9 mouse cellular contexts compared by ENCODE assay signal in the genomic region with DNA sequence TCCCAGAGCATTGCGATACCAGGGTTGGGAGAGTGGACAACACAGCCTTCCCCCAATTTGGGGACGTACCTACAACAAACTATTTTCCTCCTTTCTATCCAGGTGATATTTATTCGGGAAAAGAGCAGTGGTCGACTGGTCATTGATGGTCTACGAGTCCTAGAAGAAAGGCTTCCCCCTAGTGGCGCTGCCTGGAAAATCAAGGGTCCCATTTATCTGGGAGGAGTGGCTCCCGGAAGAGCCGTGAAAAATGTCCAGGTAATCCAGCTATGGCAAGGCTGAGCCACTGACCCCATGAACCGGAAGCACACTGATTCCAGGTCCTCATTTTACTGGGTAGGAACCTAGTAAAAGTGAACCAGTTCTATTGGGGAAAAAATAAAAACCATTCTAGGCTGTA. TPM values are rescaled to one million over a fixed set of nuclear protein-coding genes. Genes with fewer than 3 reads are reported as not detected.
DNase-seq lines count a peak whose midpoint lies in the region; ATAC-seq and TF ChIP-seq lines count a peak whose summit lies in the region.
"Had no signal": no experiment of that assay in that cellular context is flagged by ENCODE, and none has a peak within 500 bp of the region (broad histone marks: within the 10 kb centered on the region; RNA-seq: fewer than 3 reads in every experiment).

No protein-coding gene starts in this region.

- no peak overlapping the region for H3K27ac ChIP-seq in forebrain, postnatal 0 days (ENCODE audit: low read depth, low read length)
- no peak overlapping the region for H3K27ac ChIP-seq in forebrain, embryonic 15.5 days (replicated peaks)
- no peak overlapping the region for H3K27ac ChIP-seq in liver, postnatal 0 days (ENCODE audit: low read depth)
- H3K27ac ChIP-seq in liver, embryonic 12.5 days, result no peak overlapping the region
- H3K27ac ChIP-seq in stomach, postnatal 0 days (replicated peaks), result no peak overlapping the region
- H3K27ac ChIP-seq: heart, embryonic 15.5 days had no signal

- peak; percentile 44 for TF ChIP-seq CTCF in forebrain, postnatal 0 days (IDR thresholded peaks at IDR 0.05; ENCODE audit: low read depth)
- peak; percentile 36 for TF ChIP-seq CTCF in liver, postnatal 0 days (IDR thresholded peaks at IDR 0.05; ENCODE audit: low read depth)
- TF ChIP-seq CTCF in stomach, postnatal 0 days (IDR thresholded peaks at IDR 0.05; ENCODE audit: low read depth), result peak; percentile 64

- no peak overlapping the region for H3K4me3 ChIP-seq in forebrain, postnatal 0 days (ENCODE audit: low read depth, low read length)
- no peak overlapping the region for H3K4me3 ChIP-seq in forebrain, embryonic 15.5 days
- H3K4me3 ChIP-seq in liver, postnatal 0 days (ENCODE audit: low read depth, low read length), result no peak overlapping the region
- no peak overlapping the region for H3K4me3 ChIP-seq in liver, embryonic 12.5 days
- no peak overlapping the region for H3K4me3 ChIP-seq in stomach, postnatal 0 days (ENCODE audit: low read depth, low read length)
- H3K4me3 ChIP-seq: heart, embryonic 15.5 days had no signal

- H3K9ac ChIP-seq in forebrain, postnatal 0 days, result no peak overlapping the region
- H3K9ac ChIP-seq in forebrain, embryonic 15.5 days (replicated peaks), result no peak overlapping the region
- no peak overlapping the region for H3K9ac ChIP-seq in liver, postnatal 0 days (replicated peaks)
- no peak overlapping the region for H3K9ac ChIP-seq in liver, embryonic 12.5 days
- H3K9ac ChIP-seq in stomach, postnatal 0 days (ENCODE audit: low read length), result no peak overlapping the region
- H3K9ac ChIP-seq: heart, embryonic 15.5 days had no signal

- WGBS in forebrain, postnatal 0 days, result 84% methylated on average over 9 of the region's 9 CpGs
- 84% methylated on average over 9 of the region's 9 CpGs for WGBS in forebrain, embryonic 15.5 days
- WGBS in liver, postnatal 0 days (ENCODE audit: insufficient replicate concordance), result 81% methylated on average over 9 of the region's 9 CpGs
- WGBS in liver, embryonic 12.5 days (ENCODE audit: insufficient replicate concordance), result 73% methylated on average over 9 of the region's 9 CpGs
- 80% methylated on average over 9 of the region's 9 CpGs for WGBS in stomach, postnatal 0 days

- ATAC-seq in forebrain, postnatal 0 days, result no peak
- no peak for ATAC-seq in forebrain, embryonic 15.5 days (replicated peaks)
- no peak for ATAC-seq in liver, postnatal 0 days
- no peak for ATAC-seq in liver, embryonic 12.5 days
- ATAC-seq in stomach, postnatal 0 days (ENCODE audit: low FRiP score, low TSS enrichment), result no peak
- ATAC-seq in megakaryocyte-erythroid progenitor cell, adult 5-6 weeks (replicated peaks; ENCODE audit: low FRiP score, low TSS enrichment, poor library complexity, severe bottlenecking), result no peak

- no peaks in the 10 kb centered on the region for H3K4me1 ChIP-seq in forebrain, postnatal 0 days (ENCODE audit: insufficient read depth)
- no peaks in the 10 kb centered on the region for H3K4me1 ChIP-seq in forebrain, embryonic 15.5 days
- no peaks in the 10 kb centered on the region for H3K4me1 ChIP-seq in liver, postnatal 0 days (ENCODE audit: insufficient read depth)
- H3K4me1 ChIP-seq in liver, embryonic 12.5 days, result no peaks in the 10 kb centered on the region
- no peaks in the 10 kb centered on the region for H3K4me1 ChIP-seq in stomach, postnatal 0 days (replicated peaks; ENCODE audit: control insufficient read depth, insufficient read depth)
- H3K4me1 ChIP-seq: heart, embryonic 15.5 days had no signal

- DNase-seq in forebrain, postnatal 0 days, result no peak
- no peak for DNase-seq in liver, postnatal 0 days
- peak; percentile 54 for DNase-seq in adrenal gland, postnatal 14 days
- peak; percentile 5 for DNase-seq in induced T-regulatory cell, adult 2 months (ENCODE audit: low read depth)
- DNase-seq in stomach, postnatal 0 days (ENCODE audit: low spot score), result no peak

- no peaks in the 10 kb centered on the region for H3K27me3 ChIP-seq in forebrain, postnatal 0 days (ENCODE audit: insufficient read depth, low read length)
- H3K27me3 ChIP-seq in forebrain, embryonic 15.5 days, result no peaks in the 10 kb centered on the region
- no peaks in the 10 kb centered on the region for H3K27me3 ChIP-seq in liver, postnatal 0 days (ENCODE audit: insufficient read depth, low read length)
- H3K27me3 ChIP-seq in liver, embryonic 12.5 days (replicated peaks), result no peaks in the 10 kb centered on the region
- H3K27me3 ChIP-seq in stomach, postnatal 0 days (ENCODE audit: control insufficient read depth, insufficient read depth, low read length), result no peaks in the 10 kb centered on the region
- H3K27me3 ChIP-seq: heart, embryonic 15.5 days had no signal

- TF ChIP-seq EP300 in liver, postnatal 0 days (IDR thresholded peaks at IDR 0.05; ENCODE audit: low read depth), result no peak
- no peak for TF ChIP-seq EP300 in stomach, postnatal 0 days (optimal IDR thresholded peaks at IDR 0.05)

- no peaks in the 10 kb centered on the region for H3K36me3 ChIP-seq in forebrain, postnatal 0 days (ENCODE audit: insufficient read depth)
- H3K36me3 ChIP-seq in forebrain, embryonic 15.5 days, result no peaks in the 10 kb centered on the region
- no peaks in the 10 kb centered on the region for H3K36me3 ChIP-seq in liver, postnatal 0 days (replicated peaks; ENCODE audit: insufficient read depth, low read length)
- no peaks in the 10 kb centered on the region for H3K36me3 ChIP-seq in liver, embryonic 12.5 days
- peaks cover 2% of the 10 kb centered on the region; the same call in 1 of the 2 replicates for H3K36me3 ChIP-seq in stomach, postnatal 0 days (ENCODE audit: control insufficient read depth, insufficient read depth, low read length)

- H3K4me2 ChIP-seq in forebrain, postnatal 0 days (ENCODE audit: low read depth), result no peak overlapping the region
- no peak overlapping the region for H3K4me2 ChIP-seq in forebrain, embryonic 15.5 days (replicated peaks)
- H3K4me2 ChIP-seq in liver, postnatal 0 days (ENCODE audit: low read depth, low read length), result no peak overlapping the region
- no peak overlapping the region for H3K4me2 ChIP-seq in liver, embryonic 12.5 days
- H3K4me2 ChIP-seq in stomach, postnatal 0 days (replicated peaks; ENCODE audit: low read depth), result no peak overlapping the region
- H3K4me2 ChIP-seq: heart, embryonic 15.5 days had no signal

- H3K9me3 ChIP-seq in forebrain, postnatal 0 days (ENCODE audit: low read length), result no peaks in the 10 kb centered on the region
- H3K9me3 ChIP-seq in forebrain, embryonic 15.5 days, result no peaks in the 10 kb centered on the region
- H3K9me3 ChIP-seq in liver, postnatal 0 days (ENCODE audit: low read length), result no peaks in the 10 kb centered on the region
- H3K9me3 ChIP-seq in liver, embryonic 12.5 days (replicated peaks), result no peaks in the 10 kb centered on the region
- H3K9me3 ChIP-seq in stomach, postnatal 0 days (ENCODE audit: control insufficient read depth, low read length), result no peaks in the 10 kb centered on the region
- H3K9me3 ChIP-seq: heart, embryonic 15.5 days had no signal

RNA-seq across cellular contexts. Expression of a gene that starts 36.7 kb away (rescaled TPM):
- 25.8 and 26.1 TPM in 2 replicates for total RNA-seq in forebrain, postnatal 0 days (2014; rRNA removed)
- polyA plus RNA-seq in forebrain, postnatal 0 days (2015; fragmentation: Nextera tagmentation; extraction: Ambion mirVana), result 43.1 and 47.3 TPM in 2 replicates
- polyA plus RNA-seq in forebrain, embryonic 15.5 days (2015; fragmentation: Nextera tagmentation; extraction: Ambion mirVana), result 26.0 and 29.4 TPM in 2 replicates
- 1.3 and 1.9 TPM in 2 replicates for polyA plus RNA-seq in liver, postnatal 0 days (2015; fragmentation: Nextera tagmentation; extraction: Ambion mirVana)
- 1.6 and 1.9 TPM in 2 replicates for polyA plus RNA-seq in liver, embryonic 12.5 days (2016; fragmentation: Nextera tagmentation; extraction: Ambion mirVana)
- 3.0 and 4.5 TPM in 2 replicates for total RNA-seq in adrenal gland, postnatal 14 days (2021)
- 5.0 and 6.4 TPM in 2 replicates for polyA plus RNA-seq in stomach, postnatal 0 days (2015; fragmentation: Nextera tagmentation; extraction: Ambion mirVana)
- 2.6 TPM in 1 of 2 replicates, not detected in the other for total RNA-seq in megakaryocyte-erythroid progenitor cell, adult 5-6 weeks (2014; fragmentation: Nextera tagmentation)
- total RNA-seq in megakaryocyte-erythroid progenitor cell, adult 5-6 weeks (2017), result not detected in 2 replicates

RNA-seq across cellular contexts. Expression of a gene that starts 36.8 kb away (rescaled TPM):
- 7.6 and 8.2 TPM in 2 replicates for total RNA-seq in forebrain, postnatal 0 days (2014; rRNA removed)
- polyA plus RNA-seq in forebrain, postnatal 0 days (2015; fragmentation: Nextera tagmentation; extraction: Ambion mirVana), result 3.0 and 3.7 TPM in 2 replicates
- polyA plus RNA-seq in forebrain, embryonic 15.5 days (2015; fragmentation: Nextera tagmentation; extraction: Ambion mirVana), result 10.2 and 11.1 TPM in 2 replicates
- 2.1 and 2.2 TPM in 2 replicates for polyA plus RNA-seq in liver, postnatal 0 days (2015; fragmentation: Nextera tagmentation; extraction: Ambion mirVana)
- polyA plus RNA-seq in liver, embryonic 12.5 days (2016; fragmentation: Nextera tagmentation; extraction: Ambion mirVana), result 8.6 and 9.0 TPM in 2 replicates
- total RNA-seq in adrenal gland, postnatal 14 days (2021), result 1.6 and 2.3 TPM in 2 replicates
- polyA plus RNA-seq in stomach, postnatal 0 days (2015; fragmentation: Nextera tagmentation; extraction: Ambion mirVana), result 2.8 and 3.7 TPM in 2 replicates
- 11.6 and 20.3 TPM in 2 replicates for total RNA-seq in megakaryocyte-erythroid progenitor cell, adult 5-6 weeks (2014; fragmentation: Nextera tagmentation)
- total RNA-seq in megakaryocyte-erythroid progenitor cell, adult 5-6 weeks (2017), result 11.0 and 16.3 TPM in 2 replicates

Comparison
In these comparisons a context has a peak if more than half of its experiments do, and no peak if none do; other contexts are left out.
1. DNase-seq: peak in adrenal gland, postnatal 14 days (single experiment) and induced T-regulatory cell, adult 2 months (single experiment); none in forebrain, postnatal 0 days (single experiment), liver, postnatal 0 days (single experiment) and stomach, postnatal 0 days (single experiment).
2. Peak in every context shown above with its lines, with median percentiles within 50 percentile points of each other: CTCF ChIP-seq.